8 mouse cellular contexts compared by ENCODE assay signal in genomic region chr6:83711067-83711675, GRCm38 (mm10). TPM values are rescaled to one million over a fixed set of nuclear protein-coding genes. Genes with fewer than 3 reads are reported as not detected.
DNase-seq lines count a peak whose midpoint lies in the region; ATAC-seq lines count a peak whose summit lies in the region.

Gene Vax2 (plus strand): TSS chr6:83711264.

- peak; percentile 74 for ATAC-seq in embryonic facial prominence, embryonic 13.5 days (ENCODE audit: insufficient number of reproducible peaks, insufficient read depth, low FRiP score, low TSS enrichment, low read depth)
- ATAC-seq in heart, embryonic 15.5 days (replicated peaks; ENCODE audit: insufficient number of reproducible peaks, insufficient read depth, low FRiP score, low read depth) = peak; percentile 57; the same call in 1 of the 2 replicates
- ATAC-seq in megakaryocyte, adult 5-6 weeks (ENCODE audit: poor library complexity, severe bottlenecking) = 0 out of 2 replicates have a peak, but pooled peaks have one; percentile 35
- peak; percentile 89; the same call in 1 of the 2 replicates for ATAC-seq in stomach, embryonic 16.5 days (ENCODE audit: insufficient read depth, low FRiP score)

- peaks cover 100% of the 10 kb centered on the region for H3K27me3 ChIP-seq in embryonic facial prominence, embryonic 13.5 days
- H3K27me3 ChIP-seq in heart, embryonic 15.5 days = peaks cover 100% of the 10 kb centered on the region
- H3K27me3 ChIP-seq in stomach, embryonic 16.5 days (ENCODE audit: control insufficient read depth, insufficient read depth, low read length) = peaks cover 98% of the 10 kb centered on the region

- DNase-seq in spleen, adult 18-20 months = peak; percentile 24 to 39
- DNase-seq in spleen, adult 12 weeks (ENCODE audit: low spot score) = no peak
- DNase-seq in kidney, postnatal 10 days = peak; percentile 86
- DNase-seq in left cerebral cortex, adult 9 months (ENCODE audit: low spot score in 2 of 2) = no peak

- H3K36me3 ChIP-seq in embryonic facial prominence, embryonic 13.5 days = no peaks in the 10 kb centered on the region
- no peaks in the 10 kb centered on the region for H3K36me3 ChIP-seq in heart, embryonic 15.5 days
- H3K36me3 ChIP-seq in stomach, embryonic 16.5 days (ENCODE audit: control insufficient read depth, insufficient read depth, low read length) = no peaks in the 10 kb centered on the region

- WGBS in embryonic facial prominence, embryonic 13.5 days = under 1% methylated on average over 45 of the region's 46 CpGs
- WGBS in heart, embryonic 15.5 days = under 1% methylated on average over 46 of the region's 46 CpGs
- under 1% methylated on average over 46 of the region's 46 CpGs for WGBS in stomach, embryonic 16.5 days

- H3K9ac ChIP-seq in embryonic facial prominence, embryonic 13.5 days = 0 out of 2 replicates have a peak within 1 kb of the TSS, but pooled peaks have one; percentile 21
- H3K9ac ChIP-seq in heart, embryonic 15.5 days = 0 out of 2 replicates have a peak within 1 kb of the TSS, but pooled peaks have one; percentile 3
- peak within 1 kb of the TSS; percentile 31; the same call in 1 of the 2 replicates for H3K9ac ChIP-seq in stomach, embryonic 16.5 days (ENCODE audit: low read length)

- peak within 1 kb of the TSS; percentile 74 for H3K4me2 ChIP-seq in embryonic facial prominence, embryonic 13.5 days
- peak within 1 kb of the TSS; percentile 88 for H3K4me2 ChIP-seq in heart, embryonic 15.5 days
- H3K4me2 ChIP-seq in stomach, embryonic 16.5 days (ENCODE audit: low read depth, low read length) = peak within 1 kb of the TSS; percentile 61

- peak within 1 kb of the TSS; percentile 47 for H3K4me3 ChIP-seq in embryonic facial prominence, embryonic 13.5 days
- peak within 1 kb of the TSS; percentile 49 for H3K4me3 ChIP-seq in heart, embryonic 15.5 days
- H3K4me3 ChIP-seq in stomach, embryonic 16.5 days (replicated peaks; ENCODE audit: low read length) = peak within 1 kb of the TSS; percentile 44

- H3K9me3 ChIP-seq in embryonic facial prominence, embryonic 13.5 days = no peaks in the 10 kb centered on the region
- H3K9me3 ChIP-seq in heart, embryonic 15.5 days (replicated peaks) = no peaks in the 10 kb centered on the region
- no peaks in the 10 kb centered on the region for H3K9me3 ChIP-seq in stomach, embryonic 16.5 days (replicated peaks; ENCODE audit: control insufficient read depth, low read length)

- peaks cover 24% of the 10 kb centered on the region for H3K4me1 ChIP-seq in embryonic facial prominence, embryonic 13.5 days
- H3K4me1 ChIP-seq in heart, embryonic 15.5 days (replicated peaks) = peaks cover 37% of the 10 kb centered on the region
- peaks cover 16% of the 10 kb centered on the region; the same call in 1 of the 2 replicates for H3K4me1 ChIP-seq in stomach, embryonic 16.5 days (ENCODE audit: control insufficient read depth, insufficient read depth, low read length)

- H3K27ac ChIP-seq in embryonic facial prominence, embryonic 13.5 days = no peak within 1 kb of the TSS
- H3K27ac ChIP-seq in heart, embryonic 15.5 days = no peak within 1 kb of the TSS
- no peak within 1 kb of the TSS for H3K27ac ChIP-seq in stomach, embryonic 16.5 days (ENCODE audit: low read length)

RNA-seq across cellular contexts. Expression of gene Vax2, which starts in this region (rescaled TPM):
- not detected in 2 replicates for polyA plus RNA-seq in embryonic facial prominence, embryonic 13.5 days (2015; fragmentation: Nextera tagmentation; extraction: Ambion mirVana)
- not detected in 2 replicates for polyA plus RNA-seq in heart, embryonic 15.5 days (2015; fragmentation: Nextera tagmentation; extraction: Ambion mirVana)
- not detected in 2 replicates for total RNA-seq in megakaryocyte, adult 5-6 weeks (2015)
- total RNA-seq in megakaryocyte, adult 5-6 weeks (2017) = not detected in 2 replicates
- polyA plus RNA-seq in stomach, embryonic 16.5 days (2015; fragmentation: Nextera tagmentation; extraction: Ambion mirVana) = not detected in 2 replicates

Comparison
In these comparisons a context has a peak if more than half of its experiments do, and no peak if none do; other contexts are left out.
1. DNase-seq: peak in spleen, adult 18-20 months (2 of 2) and kidney, postnatal 10 days (single experiment); none in spleen, adult 12 weeks (single experiment) and left cerebral cortex, adult 9 months (0 of 2).
2. Peak in ATAC-seq, H3K4me3 ChIP-seq, H3K9ac ChIP-seq and H3K4me2 ChIP-seq in embryonic facial prominence, embryonic 13.5 days; RNA of the gene not detected or under 1 TPM.
3. Peak in ATAC-seq, H3K4me3 ChIP-seq, H3K9ac ChIP-seq and H3K4me2 ChIP-seq in heart, embryonic 15.5 days; RNA of the gene not detected or under 1 TPM.
4. Peak in ATAC-seq in megakaryocyte, adult 5-6 weeks; RNA of the gene not detected or under 1 TPM.
5. Peak in ATAC-seq, H3K4me3 ChIP-seq, H3K9ac ChIP-seq and H3K4me2 ChIP-seq in stomach, embryonic 16.5 days; RNA of the gene not detected or under 1 TPM.
6. ATAC-seq: peak in every context shown above with its lines; median percentile 89 in stomach, embryonic 16.5 days; 74 in embryonic facial prominence, embryonic 13.5 days; 57 in heart, embryonic 15.5 days; 35 in megakaryocyte, adult 5-6 weeks.
7. Peak in every context shown above with its lines, with median percentiles within 50 percentile points of each other: H3K4me2 ChIP-seq, H3K4me3 ChIP-seq and H3K9ac ChIP-seq.